Mouse (Mus musculus) thymus, postnatal 4 days (tissue): Measurements from ENCODE around the gene Smim13.

Experiments used
- DNase-seq: peaks from one replicate; pipeline ENCODE4 v3.0.0; 2021

Gene Smim13

GRCm38 (mm10) chr13:41293595-41293994, 44.0 kb downstream of the Smim13 start:
- DNase-seq, result no peak

GRCm38 (mm10) chr13:41295886-41296285, 46.2 kb downstream of the Smim13 start:
- no peak for DNase-seq

- no peak for DNase-seq
Observed at GRCm38 (mm10) chr13:41296396-41296795, 46.8 kb downstream of the Smim13 start.

- no peak for DNase-seq
Observed at GRCm38 (mm10) chr13:41298533-41298932, 48.9 kb downstream of the Smim13 start.

GRCm38 (mm10) chr13:41298996-41299395, 49.4 kb downstream of the Smim13 start:
- no peak for DNase-seq

GRCm38 (mm10) chr13:41300037-41300436, 50.4 kb downstream of the Smim13 start:
- no peak for DNase-seq

- peak; percentile 94 for DNase-seq
Observed at GRCm38 (mm10) chr13:41302716-41303115, 53.1 kb downstream of the Smim13 start.

GRCm38 (mm10) chr13:41320749-41321148, 71.1 kb downstream of the Smim13 start:
- DNase-seq, result no peak

- DNase-seq, result no peak
Observed at GRCm38 (mm10) chr13:41321433-41321832, 71.8 kb downstream of the Smim13 start.

GRCm38 (mm10) chr13:41324631-41325030, 75.0 kb downstream of the Smim13 start:
- no peak for DNase-seq

- no peak for DNase-seq
Observed at GRCm38 (mm10) chr13:41325346-41325745, 75.7 kb downstream of the Smim13 start.

GRCm38 (mm10) chr13:41326134-41326533, 76.5 kb downstream of the Smim13 start:
- no peak for DNase-seq
